Mouse (Mus musculus) forebrain, postnatal 0 days (tissue): ENCODE results near the gene Rep15. TPM values are rescaled to one million over a fixed set of nuclear protein-coding genes. Genes with fewer than 3 reads are reported as not detected.

Source experiments
- ATAC-seq: fragments of 200-750 bp; cut with Nextera tagmentation; 2 replicates; pipeline ENCODE4 v1.8.0; 2017; ENCODE audit warnings: mild to moderate bottlenecking, moderate library complexity
- DNase-seq: peaks from one replicate; pipeline ENCODE4 v3.0.0-alpha.2; 2015
- H3K27ac ChIP-seq: fragments of 300-500 bp; sonication (generic); 2 replicates; pipeline ENCODE4 v1.5.1; 2014; ENCODE audit warnings: low read depth, mild to moderate bottlenecking, antibody characterized with exemption, low read length, moderate library complexity, mixed read lengths
- H3K27me3 ChIP-seq: fragments of 300-500 bp; sonication (generic); 2 replicates; pipeline ENCODE4 v1.6.1; 2014; ENCODE audit warnings: mild to moderate bottlenecking, low read length, mixed read lengths; ENCODE audit not compliant: insufficient read depth
- H3K36me3 ChIP-seq: fragments of 300-500 bp; sonication (generic); 2 replicates; pipeline ENCODE4 v1.6.1; 2014; ENCODE audit warnings: mild to moderate bottlenecking, moderate library complexity; ENCODE audit not compliant: insufficient read depth
- H3K4me1 ChIP-seq: fragments of 300-500 bp; sonication (generic); 2 replicates; pipeline ENCODE4 v1.6.1; 2014; ENCODE audit warnings: antibody characterized with exemption; ENCODE audit not compliant: insufficient read depth
- H3K4me2 ChIP-seq: fragments of 300-500 bp; sonication (generic); 2 replicates; pipeline ENCODE4 v1.6.1; 2014; ENCODE audit warnings: low read depth, mild to moderate bottlenecking, moderate library complexity
- H3K4me3 ChIP-seq: fragments of 300-500 bp; sonication (generic); 2 replicates; pipeline ENCODE4 v1.5.1; 2014; ENCODE audit warnings: low read depth, low read length, mixed read lengths
- H3K9ac ChIP-seq: fragments of 300-500 bp; sonication (generic); 2 replicates; pipeline ENCODE4 v1.6.1; 2014; ENCODE audit warnings: mild to moderate bottlenecking
- H3K9me3 ChIP-seq: fragments of 300-500 bp; sonication (generic); 2 replicates; pipeline ENCODE4 v1.6.1; 2016; ENCODE audit warnings: low read length
- CTCF ChIP-seq: sonication (generic); IDR thresholded peaks from 2 replicates; pipeline ENCODE4 v1.5.1; 2016; ENCODE audit warnings: antibody characterized with exemption, control low read depth, low read depth
- WGBS: fragments of 180-500 bp; shearing (Covaris S2); extraction: QIAGEN DNeasy Blood & Tissue Kit; methylation state at CpG from one replicate; pipeline ENCODE4 v1.1.7; 2014; 5-methylcytosine and 5-hydroxymethylcytosine counted together
- polyA plus RNA-seq: library from polyadenylated mRNA; unstranded; fragments of >200 nt; fragmentation: Nextera tagmentation; extraction: Ambion mirVana; gene quantifications from 2 replicates; pipeline ENCODE4 v1.2.1, GENCODE M21; 2015
- total RNA-seq: library from RNA; depleted of rRNA; stranded (reverse); fragments of >200 nt; gene quantifications from 2 replicates; pipeline ENCODE4 v1.2.3, GENCODE M21; 2014

The Rep15 gene
- total and polyA plus RNA-seq, 2 experiments from 2014 or later, result 0.74 to 1.1 TPM

GRCm38 (mm10) chr6:147024761-147025160 is 7.6 kb upstream of the Rep15 start:
- Histone ChIP-seq H3K4me2 (no peak overlapping the region), H3K4me1 (no peaks in the 10 kb centered on the region), H3K4me3 (no peak overlapping the region), H3K9me3 (no peaks in the 10 kb centered on the region), H3K9ac (no peak overlapping the region), H3K27me3 (no peaks in the 10 kb centered on the region), H3K36me3 (no peaks in the 10 kb centered on the region), H3K27ac (no peak overlapping the region)
- ATAC-seq (no peak), DNase-seq (no peak)
- no peak for TF ChIP-seq CTCF
- 90% methylated on average over 3 of the region's 3 CpGs for WGBS

GRCm38 (mm10) chr6:147028396-147028795 is 4.0 kb upstream of the Rep15 start:
- TF ChIP-seq CTCF, result no peak
- ATAC-seq, result no peak
- Histone ChIP-seq H3K4me1 (no peaks in the 10 kb centered on the region), H3K4me3 (no peak overlapping the region), H3K9me3 (no peaks in the 10 kb centered on the region), H3K9ac (no peak overlapping the region), H3K4me2 (no peak overlapping the region), H3K36me3 (no peaks in the 10 kb centered on the region), H3K27ac (no peak overlapping the region), H3K27me3 (no peaks in the 10 kb centered on the region)
- DNase-seq, result no peak
- 76% methylated on average over 2 of the region's 2 CpGs for WGBS

GRCm38 (mm10) chr6:147029591-147029990 is 2.8 kb upstream of the Rep15 start:
- no peak for DNase-seq
- 82% methylated on average over 9 of the region's 9 CpGs for WGBS
- H3K27me3 ChIP-seq, result no peaks in the 10 kb centered on the region

GRCm38 (mm10) chr6:147030096-147030885 is 2.1 kb upstream of the Rep15 start:
- DNase-seq (peak; percentile 59), ATAC-seq (peak; percentile 12; the same call in 1 of the 2 replicates)
- no peaks in the 10 kb centered on the region for H3K36me3 ChIP-seq
- no peaks in the 10 kb centered on the region for H3K27me3 ChIP-seq
- H3K4me1 ChIP-seq, result no peaks in the 10 kb centered on the region
- no peak overlapping the region for H3K4me3 ChIP-seq
- H3K4me2 ChIP-seq, result no peak overlapping the region
- no peaks in the 10 kb centered on the region for H3K9me3 ChIP-seq
- no peak overlapping the region for H3K9ac ChIP-seq
- 69% methylated on average over 15 of the region's 15 CpGs for WGBS
- no peak for TF ChIP-seq CTCF
- H3K27ac ChIP-seq, result no peak overlapping the region

More at GRCm38 (mm10) chr6:147029591-147029990, 2.8 kb upstream of the Rep15 start:
- Histone ChIP-seq H3K9ac (no peak overlapping the region), H3K27ac (no peak overlapping the region), H3K36me3 (no peaks in the 10 kb centered on the region), H3K9me3 (no peaks in the 10 kb centered on the region), H3K4me1 (no peaks in the 10 kb centered on the region), H3K4me3 (no peak overlapping the region), H3K4me2 (no peak overlapping the region)
- no peak for ATAC-seq
- TF ChIP-seq CTCF, result no peak

GRCm38 (mm10) chr6:147042291-147043290 is 10.2 kb downstream of the Rep15 start, which contains the start of gene Mrps35:
TSS of gene Mrps35 (plus strand) at chr6:147042764.
- Histone ChIP-seq H3K27ac (peak within 1 kb of the TSS; percentile 89), H3K4me1 (peaks cover 9% of the 10 kb centered on the region), H3K9ac (peak within 1 kb of the TSS; percentile 93), H3K4me2 (peak within 1 kb of the TSS; percentile 72), H3K27me3 (no peaks in the 10 kb centered on the region), H3K9me3 (no peaks in the 10 kb centered on the region), H3K4me3 (peak within 1 kb of the TSS; percentile 89), H3K36me3 (peaks cover 11% of the 10 kb centered on the region)
- WGBS, result 3% methylated on average over 62 of the region's 66 CpGs
- ATAC-seq (peak; percentile 100), DNase-seq (peak; percentile 92)
- TF ChIP-seq CTCF, result peak; percentile 41

GRCm38 (mm10) chr6:147043633-147044032 is 11.2 kb downstream of the Rep15 start:
- Histone ChIP-seq H3K9ac (peak overlapping the region; percentile 93; the same call in 1 of the 2 replicates), H3K9me3 (no peaks in the 10 kb centered on the region), H3K4me2 (peak overlapping the region; percentile 72), H3K27me3 (no peaks in the 10 kb centered on the region), H3K4me3 (peak overlapping the region; percentile 89), H3K36me3 (peaks cover 18% of the 10 kb centered on the region), H3K4me1 (peaks cover 9% of the 10 kb centered on the region), H3K27ac (no peak overlapping the region)
- TF ChIP-seq CTCF, result no peak
- no peak for ATAC-seq
- no peak for DNase-seq
- WGBS, result 53% methylated on average over 7 of the region's 7 CpGs
